Mouse (Mus musculus) liver, embryonic 14.5 days (tissue): Measurements from ENCODE around the gene Irf1.

ENCODE experiments used
- CTCF ChIP-seq: IDR thresholded peaks from 2 replicates; pipeline ENCODE4 v1.5.1; 2016; ENCODE audit warnings: antibody characterized with exemption, low read depth, control low read depth
- EP300 ChIP-seq: IDR thresholded peaks from 2 replicates; pipeline ENCODE4 v1.6.1; 2016; ENCODE audit warnings: antibody characterized with exemption, low read depth

DNA sequence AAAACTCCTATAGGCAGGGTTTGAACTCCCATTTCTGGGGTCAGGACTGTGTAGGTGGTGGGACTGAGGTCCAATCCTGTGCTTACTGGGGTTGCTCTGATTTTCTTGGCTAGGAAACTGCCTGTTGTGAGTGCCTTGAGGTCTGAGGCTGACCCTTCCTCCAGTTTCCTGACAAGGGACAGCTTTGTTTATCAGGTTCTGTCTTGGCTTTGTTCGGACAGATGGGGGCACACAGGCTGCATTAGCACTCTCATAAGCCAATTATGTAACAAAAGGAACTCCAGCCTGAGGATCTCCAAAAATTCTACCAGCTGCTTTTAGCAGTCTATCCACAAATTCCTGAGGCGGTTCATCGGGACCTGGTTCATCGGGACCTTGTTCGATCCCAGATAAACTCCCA, 27.5 kb upstream of the Irf1 start:
- no peak for TF ChIP-seq EP300
- no peak for TF ChIP-seq CTCF
